Mouse (Mus musculus) CD4-positive, CD25-positive, alpha-beta regulatory T cell, adult 2 months (primary cell): Measurements from ENCODE around the gene Mroh9.

Experiments
- DNase-seq: peaks from one replicate; pipeline ENCODE4 v3.0.0-alpha.2; 2012; ENCODE audit warnings: low read depth, low spot score

The Mroh9 gene

DNA sequence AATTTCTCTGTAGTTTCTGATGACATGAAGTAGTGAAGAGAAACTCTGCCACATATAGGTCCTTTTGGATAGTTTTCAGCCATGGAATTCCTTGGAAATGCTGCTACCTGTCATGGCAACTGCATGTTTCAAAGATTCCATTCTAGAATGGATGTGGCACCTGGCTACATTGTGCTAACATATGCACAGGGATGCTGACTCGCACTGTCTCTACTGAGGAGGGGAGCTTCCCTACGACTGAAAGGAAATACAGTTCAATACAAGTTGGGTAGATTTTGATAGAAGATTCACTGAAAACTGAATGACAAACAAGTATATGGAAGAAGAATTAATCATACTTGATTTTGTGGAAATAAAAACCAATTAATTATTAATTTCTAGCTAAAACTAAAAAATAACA is at the start of gene Mroh9:
Gene Mroh9 (minus strand): TSS at position 101 of the 400 bp plus-strand sequence.
- no peak for DNase-seq

GRCm38 (mm10) chr1:163129976-163130375 is 44.5 kb upstream of the Mroh9 start:
- no peak for DNase-seq

GRCm38 (mm10) chr1:163129129-163129900 is 43.8 kb upstream of the Mroh9 start:
- no peak for DNase-seq

DNA sequence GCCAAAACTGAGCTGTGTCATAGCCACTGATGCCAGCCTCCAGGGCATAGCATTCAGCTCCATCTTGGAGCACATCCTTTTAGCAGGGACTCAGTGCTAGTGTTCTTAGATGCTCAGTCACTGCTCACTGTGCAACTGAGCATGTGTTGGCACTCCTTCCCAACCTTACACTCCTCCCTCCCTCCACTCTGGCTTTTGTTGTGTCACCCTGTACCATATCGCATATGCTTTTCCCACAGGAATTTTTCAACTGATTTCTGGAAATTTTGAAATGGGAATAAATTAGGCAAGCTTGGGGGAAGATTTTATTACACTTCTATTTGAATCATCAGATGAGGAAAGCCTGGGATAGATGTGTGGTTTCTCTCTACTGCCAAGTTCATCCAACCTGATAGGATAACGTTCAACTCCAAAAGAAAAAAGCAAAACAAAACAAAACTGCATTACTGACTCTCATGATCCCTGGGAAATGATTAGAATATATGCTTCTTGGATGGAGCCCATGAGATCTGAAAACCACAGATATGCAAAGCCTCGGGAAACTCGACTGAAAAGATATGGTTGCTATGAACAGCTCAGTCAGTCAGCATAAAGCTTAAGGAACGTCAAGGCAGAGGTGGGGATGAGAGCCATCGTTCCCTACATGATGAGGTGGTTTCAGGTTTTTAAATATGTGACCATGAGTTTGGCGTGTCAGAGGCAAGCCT is 40.9 kb upstream of the Mroh9 start:
- no peak for DNase-seq

DNA sequence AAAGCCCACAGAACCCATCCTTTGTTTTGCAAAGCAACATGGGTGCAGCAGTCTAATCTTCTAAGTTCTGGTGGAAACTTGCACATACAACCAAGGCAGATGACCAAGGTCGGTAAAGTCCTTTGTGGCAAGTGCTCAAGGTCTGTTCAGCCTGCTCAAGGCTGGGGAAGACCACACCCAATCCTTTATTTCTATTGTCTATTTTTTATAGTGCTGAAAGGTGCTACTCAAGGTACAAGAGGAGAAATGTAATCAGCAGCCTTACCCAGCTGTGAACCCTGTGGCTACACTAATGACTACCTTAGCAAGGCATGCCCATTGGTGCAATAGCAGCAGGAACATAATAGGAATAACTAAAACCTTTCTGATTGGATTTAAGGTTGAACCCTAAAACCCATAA is 36.9 kb upstream of the Mroh9 start:
- no peak for DNase-seq

DNA sequence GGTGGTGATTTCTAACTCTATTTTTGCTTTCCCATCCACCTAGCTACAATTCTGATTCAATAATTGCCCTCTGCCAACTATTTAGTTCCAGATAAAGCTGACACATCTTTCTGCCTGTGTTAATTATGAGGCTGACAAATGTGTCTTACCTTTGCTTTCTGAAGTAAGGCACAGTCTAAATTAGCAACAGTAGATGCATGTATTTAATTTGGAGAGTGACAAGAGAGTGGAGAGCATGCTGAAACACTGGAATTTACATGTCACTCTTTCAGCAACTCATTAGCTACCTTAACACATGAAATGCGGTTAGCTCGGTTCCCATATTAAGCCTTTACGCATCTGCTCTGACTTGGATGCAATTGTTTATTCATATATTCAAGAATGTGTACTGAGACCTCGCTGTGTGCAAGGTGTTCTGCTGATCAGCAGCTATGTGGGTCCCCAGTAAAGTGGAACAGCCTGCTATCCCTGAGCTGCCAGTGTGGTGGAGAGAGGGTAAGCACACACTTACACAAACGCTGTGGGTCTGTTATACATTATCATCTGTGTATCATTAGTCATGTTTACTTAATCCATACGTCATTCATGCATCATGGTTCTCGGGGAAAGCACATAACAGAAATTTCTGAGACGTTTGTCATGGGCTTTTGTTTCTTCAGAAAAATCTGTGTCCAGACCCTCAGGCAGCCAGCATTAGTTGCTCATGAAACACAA is 28.1 kb upstream of the Mroh9 start:
- DNase-seq, result no peak

- no peak for DNase-seq
Measured at GRCm38 (mm10) chr1:163112482-163113164, 27.2 kb upstream of the Mroh9 start.

- no peak for DNase-seq
Measured at GRCm38 (mm10) chr1:163104960-163105359, 19.5 kb upstream of the Mroh9 start.

GRCm38 (mm10) chr1:163091438-163092155 is 6.1 kb upstream of the Mroh9 start:
- peak; percentile 11 for DNase-seq

DNA sequence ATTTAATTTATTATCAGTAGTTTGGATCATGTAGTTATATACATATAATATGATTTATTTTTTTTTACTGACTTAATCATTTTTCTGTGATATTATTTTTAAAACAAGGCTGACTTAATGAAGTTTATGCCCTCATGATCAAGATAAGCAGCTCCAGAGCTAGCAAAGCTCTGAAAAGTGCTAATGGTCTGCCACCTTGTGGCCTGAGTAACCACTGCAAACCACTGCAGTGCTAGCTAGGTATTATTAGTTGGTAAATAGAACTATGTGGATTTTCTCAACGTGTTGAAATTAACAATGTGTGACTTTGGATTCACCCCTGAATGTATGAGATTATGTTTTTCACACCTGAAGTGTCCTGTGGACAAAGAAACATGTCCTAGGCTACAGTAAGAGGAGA is 15.0 kb downstream of the Mroh9 start:
- DNase-seq, result no peak

DNA sequence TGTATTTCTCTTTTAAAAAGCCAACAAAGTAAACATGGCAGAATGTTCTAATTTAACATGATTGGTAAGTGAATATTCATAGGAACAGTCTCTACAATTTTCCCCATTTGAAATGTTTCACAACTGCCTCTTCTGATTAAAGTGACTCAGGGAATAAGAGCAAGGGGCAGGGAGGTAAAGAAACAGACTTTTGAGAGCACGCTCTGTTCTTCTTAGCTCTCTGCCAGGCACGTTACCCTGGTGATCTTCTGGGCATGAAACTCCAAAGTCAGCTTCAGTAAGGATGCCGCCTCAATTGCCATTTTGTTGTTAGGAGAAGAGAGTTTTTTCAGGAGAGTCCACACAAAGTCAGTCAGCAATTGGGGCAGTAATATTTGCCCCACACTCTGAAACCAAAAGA is 25.1 kb downstream of the Mroh9 start:
- DNase-seq, result no peak

GRCm38 (mm10) chr1:163057363-163057762 is 28.1 kb downstream of the Mroh9 start:
- no peak for DNase-seq

- no peak for DNase-seq
Measured at GRCm38 (mm10) chr1:163055629-163056028, 29.8 kb downstream of the Mroh9 start.

- DNase-seq, result no peak
Measured at GRCm38 (mm10) chr1:163023075-163023474, 62.4 kb downstream of the Mroh9 start.

- DNase-seq, result no peak
Measured at GRCm38 (mm10) chr1:163009220-163009619, 76.2 kb downstream of the Mroh9 start.

- DNase-seq, result no peak
Measured at GRCm38 (mm10) chr1:163003496-163003895, 82.0 kb downstream of the Mroh9 start.

- no peak for DNase-seq
Measured at GRCm38 (mm10) chr1:163001271-163001829, 84.1 kb downstream of the Mroh9 start.

DNA sequence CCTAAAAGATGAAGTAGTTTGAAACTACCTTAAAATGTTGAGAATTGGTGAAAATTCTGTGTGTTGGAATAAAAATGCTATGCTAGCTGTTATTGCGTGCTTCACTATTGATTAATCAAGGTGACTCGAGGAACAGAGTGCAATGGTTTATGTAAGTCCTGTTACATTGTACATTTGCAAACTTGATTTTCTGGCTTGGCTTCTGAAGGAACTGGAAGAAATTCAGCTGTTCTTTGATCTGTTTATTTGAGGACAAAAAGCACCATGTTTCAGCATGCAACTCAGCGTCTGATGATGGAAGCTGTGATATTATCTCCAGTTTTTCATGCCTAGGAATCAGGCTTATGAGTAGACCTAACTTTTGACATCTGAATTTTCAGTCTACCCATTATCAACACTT is 97.9 kb downstream of the Mroh9 start:
- no peak for DNase-seq

GRCm38 (mm10) chr1:162986777-162987176 is 98.7 kb downstream of the Mroh9 start:
- no peak for DNase-seq

GRCm38 (mm10) chr1:162986121-162986748 is 99.2 kb downstream of the Mroh9 start:
- DNase-seq, result no peak
